Mouse (Mus musculus) right cerebral cortex, postnatal 36 days (tissue): Measurements from ENCODE around the gene Entpd1.
"Not testable (repeated sequence)": the region's sequence is repeated elsewhere in the genome, so short reads cannot be mapped to it uniquely, and the experiment has no call there.

Experiments
- DNase-seq, 2 experiments: peaks; one replicate each; pipeline ENCODE4 v3.0.0; 2022; ENCODE audit warnings: low spot score in 2 of 2, mixed read lengths in 1 of 2

Entpd1 gene

GRCm38 (mm10) chr19:40611830-40612506 lies at the start of gene Entpd1, which contains the start of gene Tctn3:
Gene Entpd1 (plus strand): TSS chr19:40612366.
Gene Tctn3 (minus strand): TSS chr19:40612233.
- DNase-seq, result peak; percentile 95 to 96

- DNase-seq, result no peak
These were observed 48.1 kb upstream of the Entpd1 start for GRCm38 (mm10) chr19:40563880-40564645.

GRCm38 (mm10) chr19:40567616-40568015 lies 44.5 kb upstream of the Entpd1 start:
- no peak for DNase-seq

GRCm38 (mm10) chr19:40570726-40571125 lies 41.4 kb upstream of the Entpd1 start:
- no peak for DNase-seq

GRCm38 (mm10) chr19:40575438-40575837 lies 36.7 kb upstream of the Entpd1 start:
- DNase-seq, result no peak

- no peak for DNase-seq
These were observed 31.3 kb upstream of the Entpd1 start for GRCm38 (mm10) chr19:40580902-40581301.

GRCm38 (mm10) chr19:40581662-40582061 lies 30.5 kb upstream of the Entpd1 start:
- no peak for DNase-seq

GRCm38 (mm10) chr19:40586908-40587307 lies 25.3 kb upstream of the Entpd1 start:
- DNase-seq, result no peak

GRCm38 (mm10) chr19:40587491-40588292 lies 24.5 kb upstream of the Entpd1 start:
- no peak for DNase-seq

GRCm38 (mm10) chr19:40588293-40588654 lies 23.9 kb upstream of the Entpd1 start, which contains the start of gene Aldh18a1:
Gene Aldh18a1 (minus strand): TSS chr19:40588463.
- DNase-seq, result peak; percentile 92 to 94

GRCm38 (mm10) chr19:40588847-40589529 lies 23.2 kb upstream of the Entpd1 start:
- DNase-seq, result peak; percentile 81 to 84

GRCm38 (mm10) chr19:40589530-40589880 lies 22.7 kb upstream of the Entpd1 start:
- no peak for DNase-seq

GRCm38 (mm10) chr19:40595231-40595630 lies 16.9 kb upstream of the Entpd1 start:
- DNase-seq, result no peak

- DNase-seq, result no peak
These were observed 16.3 kb upstream of the Entpd1 start for GRCm38 (mm10) chr19:40595831-40596230.

GRCm38 (mm10) chr19:40600846-40601245 lies 11.3 kb upstream of the Entpd1 start:
- not testable (repeated sequence) for DNase-seq

GRCm38 (mm10) chr19:40601870-40602269 lies 10.3 kb upstream of the Entpd1 start:
- no peak for DNase-seq

- no peak for DNase-seq
These were observed 7.0 kb upstream of the Entpd1 start for GRCm38 (mm10) chr19:40605189-40605588.

- no peak for DNase-seq
These were observed 4.5 kb upstream of the Entpd1 start for GRCm38 (mm10) chr19:40607676-40608075.

- no peak for DNase-seq
These were observed 2.6 kb downstream of the Entpd1 start for GRCm38 (mm10) chr19:40614811-40615210.

- no peak for DNase-seq
These were observed 3.9 kb downstream of the Entpd1 start for GRCm38 (mm10) chr19:40616021-40616420.

- DNase-seq, result not testable (repeated sequence)
These were observed 9.4 kb downstream of the Entpd1 start for GRCm38 (mm10) chr19:40621616-40622015.

- DNase-seq, result no peak
These were observed 13.8 kb downstream of the Entpd1 start for GRCm38 (mm10) chr19:40625935-40626334.
